Mouse (Mus musculus) lung, adult 2 months (tissue): ENCODE measurements around the gene Cstad.

Experiments used
- CTCF ChIP-seq: fragments of 200-500 bp; IDR thresholded peaks from 2 replicates; pipeline ENCODE4 v1.5.1; 2011; ENCODE audit warnings: mild to moderate bottlenecking, low read length, control low read depth; ENCODE audit not compliant: insufficient read depth
- POLR2A ChIP-seq: fragments of 200-500 bp; IDR thresholded peaks from 2 replicates; pipeline ENCODE4 v1.6.1; 2011; ENCODE audit warnings: low read depth, mild to moderate bottlenecking, control low read depth, low read length, borderline replicate concordance; ENCODE audit errors: extremely low read depth

GRCm38 (mm10) chr2:30592391-30592790 lies 2.4 kb upstream of the Cstad start:
- TF ChIP-seq POLR2A (no peak), CTCF (no peak)
